Mouse (Mus musculus): Measurements from ENCODE around the gene Tlr13.
"Not testable (repeated sequence)": the region's sequence is repeated elsewhere in the genome, so short reads cannot be mapped to it uniquely, and the experiment has no call there.

The Tlr13 gene

DNA sequence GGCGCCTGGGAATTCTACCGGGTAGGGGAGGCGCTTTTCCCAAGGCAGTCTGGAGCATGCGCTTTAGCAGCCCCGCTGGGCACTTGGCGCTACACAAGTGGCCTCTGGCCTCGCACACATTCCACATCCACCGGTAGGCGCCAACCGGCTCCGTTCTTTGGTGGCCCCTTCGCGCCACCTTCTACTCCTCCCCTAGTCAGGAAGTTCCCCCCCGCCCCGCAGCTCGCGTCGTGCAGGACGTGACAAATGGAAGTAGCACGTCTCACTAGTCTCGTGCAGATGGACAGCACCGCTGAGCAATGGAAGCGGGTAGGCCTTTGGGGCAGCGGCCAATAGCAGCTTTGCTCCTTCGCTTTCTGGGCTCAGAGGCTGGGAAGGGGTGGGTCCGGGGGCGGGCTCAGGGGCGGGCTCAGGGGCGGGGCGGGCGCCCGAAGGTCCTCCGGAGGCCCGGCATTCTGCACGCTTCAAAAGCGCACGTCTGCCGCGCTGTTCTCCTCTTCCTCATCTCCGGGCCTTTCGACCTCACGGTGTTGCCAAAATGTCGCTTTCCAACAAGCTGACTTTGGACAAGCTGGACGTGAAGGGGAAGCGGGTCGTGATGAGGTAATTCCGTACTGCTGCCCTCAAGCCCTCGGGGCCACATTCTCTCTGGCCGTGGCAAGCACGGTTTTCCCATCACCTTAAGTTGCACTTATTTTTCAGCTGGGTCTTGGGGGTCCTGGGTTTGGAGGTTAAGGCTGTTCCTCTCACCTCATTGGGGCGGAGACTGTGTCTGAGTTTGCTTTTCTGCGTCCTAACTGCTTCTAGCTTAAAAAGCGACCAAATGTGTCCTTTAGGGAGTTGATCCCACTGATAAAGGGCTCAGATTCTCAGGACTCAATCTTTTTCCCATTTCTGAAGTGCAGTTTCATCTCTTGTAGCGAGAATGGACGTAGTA lies 44.0 kb downstream of the Tlr13 start, which contains the start of gene Pgk1:
Pgk1 (plus strand) TSS at position 388 of the 937 bp plus-strand sequence.
- DNase-seq: peak; percentile 100

DNA sequence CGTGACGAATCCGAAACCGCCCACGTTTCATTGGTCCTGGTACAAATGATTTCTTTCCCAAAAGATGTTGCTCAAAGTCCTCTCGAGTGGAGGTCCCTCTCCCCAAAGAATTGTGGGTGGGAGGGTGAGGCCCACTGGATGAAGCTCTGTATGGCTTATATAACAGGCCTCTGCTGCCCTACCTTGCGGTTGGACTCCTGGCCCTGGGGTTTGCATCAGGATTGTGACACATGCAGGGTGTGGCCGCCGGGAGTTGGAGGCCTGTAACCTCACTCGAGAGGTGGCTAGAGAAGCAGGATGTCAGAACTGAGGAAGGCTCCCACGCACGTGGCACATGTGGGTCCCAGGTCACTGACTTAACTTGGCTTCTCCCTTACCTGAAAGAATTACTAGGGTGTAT lies 44.7 kb downstream of the Tlr13 start:
- peak; percentile 91 for DNase-seq

DNA sequence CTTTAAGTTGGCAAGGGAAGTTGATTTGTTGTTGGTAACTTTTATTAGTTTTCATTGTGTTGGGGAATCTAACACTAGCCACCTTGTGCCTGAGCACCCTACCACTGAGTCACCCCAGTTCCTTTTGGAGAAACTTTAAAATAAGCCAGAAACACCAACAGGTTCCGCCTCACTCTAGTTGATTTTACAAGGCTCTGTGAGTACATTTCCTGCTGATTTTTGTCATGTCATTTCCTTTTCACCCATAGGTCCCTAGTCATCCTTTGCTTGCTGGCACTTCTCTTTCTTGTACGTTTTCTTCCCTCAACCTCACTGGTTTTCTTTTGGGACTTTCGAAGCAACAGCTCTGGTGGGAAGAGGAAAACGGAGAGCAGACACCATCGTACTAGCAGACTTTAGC lies 46.4 kb downstream of the Tlr13 start:
- DNase-seq: no peak

DNA sequence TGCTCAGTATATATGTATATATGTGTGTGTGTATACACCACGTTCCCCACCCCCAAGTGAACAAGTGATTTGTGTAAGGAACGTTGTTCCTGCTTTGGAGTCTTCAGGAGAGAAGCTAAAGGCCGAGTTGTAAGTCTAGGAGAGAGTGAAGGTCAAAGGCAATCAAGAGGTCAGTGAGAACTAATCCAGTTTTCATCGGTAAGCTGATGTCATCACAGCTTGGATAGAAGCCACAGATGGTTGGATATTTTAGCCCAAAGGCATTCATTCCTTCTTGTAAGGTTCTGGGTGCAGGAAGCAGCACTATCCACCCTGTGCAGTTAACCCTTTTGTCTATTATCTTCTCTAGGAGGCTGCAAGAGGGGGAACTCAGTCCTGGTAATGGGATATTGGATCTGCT lies 47.1 kb downstream of the Tlr13 start:
- DNase-seq: no peak

DNA sequence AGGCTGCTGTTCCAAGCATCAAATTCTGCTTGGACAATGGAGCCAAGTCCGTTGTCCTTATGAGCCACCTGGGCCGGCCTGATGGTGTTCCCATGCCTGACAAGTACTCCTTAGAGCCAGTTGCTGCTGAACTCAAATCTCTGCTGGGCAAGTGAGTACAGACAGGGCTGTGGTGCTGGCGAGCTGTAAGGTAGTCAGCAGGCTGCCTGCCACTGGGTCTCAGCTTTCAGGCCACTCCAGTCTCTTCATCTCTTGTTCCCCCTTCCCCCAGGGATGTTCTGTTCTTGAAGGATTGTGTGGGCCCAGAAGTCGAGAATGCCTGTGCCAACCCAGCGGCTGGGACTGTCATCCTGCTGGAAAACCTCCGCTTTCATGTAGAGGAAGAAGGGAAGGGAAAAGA lies 51.4 kb downstream of the Tlr13 start:
- DNase-seq: not testable (repeated sequence)

DNA sequence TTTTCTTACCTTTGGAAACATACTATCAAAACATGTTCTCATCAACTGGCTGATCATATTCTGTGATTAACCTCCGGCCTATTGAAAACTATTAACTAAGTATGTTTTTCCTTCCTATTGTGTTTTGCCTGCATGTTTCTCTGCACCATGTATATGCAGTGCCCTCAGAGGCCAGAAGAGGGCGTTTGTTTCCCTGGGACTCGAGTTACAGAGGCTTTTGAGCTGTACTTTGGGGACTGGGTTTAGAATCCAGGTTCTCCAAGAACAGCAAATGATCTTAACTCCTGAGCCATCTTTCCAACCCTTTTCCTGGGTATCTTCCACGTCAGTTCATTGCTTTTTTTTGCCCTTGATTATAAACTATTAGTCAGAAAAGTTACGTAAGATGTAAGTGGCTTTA lies 54.3 kb downstream of the Tlr13 start:
- no peak for DNase-seq

DNA sequence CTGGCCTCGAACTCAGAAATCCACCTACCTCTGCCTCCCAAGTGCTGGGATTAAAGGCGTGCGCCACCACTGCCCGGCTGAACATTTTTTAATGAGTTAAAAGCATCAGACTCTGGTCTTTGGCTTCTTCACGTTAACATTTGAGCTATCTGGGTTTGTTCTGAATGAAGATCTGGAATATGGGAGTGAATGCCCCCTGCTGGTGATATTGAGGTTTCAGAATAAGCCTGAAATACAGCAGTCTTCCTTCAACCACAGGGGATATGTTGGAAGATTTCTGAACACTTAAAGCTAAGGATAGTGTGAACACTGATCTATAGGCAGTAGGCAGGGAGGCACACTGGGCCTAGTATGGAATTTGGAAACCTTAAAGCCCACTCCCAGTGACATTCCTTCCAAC lies 55.9 kb downstream of the Tlr13 start:
- DNase-seq: no peak

DNA sequence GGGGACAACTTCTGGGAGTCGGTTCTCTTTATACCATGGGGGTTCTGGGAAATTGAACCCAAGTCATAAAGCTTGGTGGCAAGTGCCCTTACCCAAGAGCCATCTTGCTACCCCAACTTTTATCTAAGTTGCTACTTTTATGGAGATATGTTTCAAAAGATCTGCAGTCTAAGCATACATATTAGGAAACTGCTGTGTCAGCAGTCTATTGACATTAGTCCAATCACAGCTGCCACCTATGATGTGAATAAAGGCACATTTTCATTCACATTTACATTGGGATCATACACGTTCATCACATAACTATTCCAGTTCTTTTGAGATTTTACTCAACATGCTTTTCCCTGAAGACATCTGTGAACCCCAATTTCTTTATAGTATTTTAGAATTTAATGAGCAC lies 66.1 kb downstream of the Tlr13 start:
- DNase-seq: no peak

Data from heart, adult 11 months (tissue).